Mouse (Mus musculus) neutrophil, adult 83 days (primary cell): ENCODE results near the gene Akirin1. TPM values are rescaled to one million over a fixed set of nuclear protein-coding genes. Genes with fewer than 3 reads are reported as not detected.

Source experiments
- total RNA-seq, 2 experiments: library from RNA; stranded (reverse); gene quantifications; one replicate each; pipeline ENCODE4 v1.2.4; 2023

Gene Akirin1
- 10 to 100 TPM; 39.6 to 51.4 TPM for total RNA-seq

GRCm38 (mm10) chr4:123750152-123750651 lies at the start of gene Akirin1:
Gene Akirin1 (minus strand): TSS chr4:123750345.

DNA sequence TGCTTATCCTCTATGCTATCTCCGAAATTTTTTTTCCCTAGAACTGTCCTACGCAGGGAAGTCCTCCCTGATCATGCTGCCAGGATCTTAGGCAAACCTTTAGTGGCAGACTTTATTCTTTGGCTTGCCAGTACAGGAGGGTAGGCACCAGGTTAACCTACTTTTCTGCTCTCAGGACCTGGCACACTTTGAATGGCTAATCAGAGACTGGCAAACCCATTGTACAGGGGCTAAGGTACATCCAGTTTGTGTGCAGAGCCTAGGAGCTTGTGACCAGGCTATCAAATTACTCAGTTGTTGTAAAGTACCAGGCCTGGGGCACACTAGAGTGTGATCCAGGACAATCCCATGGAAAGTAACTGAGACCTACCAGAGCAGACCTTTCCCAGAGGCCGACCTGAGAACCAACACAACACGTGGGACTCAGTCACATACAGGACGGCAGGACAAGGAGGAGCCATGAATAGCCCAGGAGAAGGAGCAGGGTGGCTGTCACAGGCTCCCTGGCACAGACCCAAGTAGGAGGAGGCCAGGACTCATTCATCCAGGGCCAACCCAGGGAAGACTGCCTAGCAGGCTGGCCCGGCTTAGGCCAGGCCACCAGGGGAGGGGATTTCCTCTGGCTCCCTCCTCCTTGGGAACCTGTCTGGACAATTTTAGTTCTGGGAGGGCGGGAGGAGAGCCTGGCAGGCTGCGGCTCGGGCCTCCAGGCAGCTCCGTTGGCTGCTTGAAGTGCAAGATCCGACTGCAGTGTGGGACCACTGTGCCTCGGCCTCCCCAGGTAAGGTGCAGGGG lies 37.2 kb upstream of the Akirin1 start, which contains the start of gene Rhbdl2:
TSS of gene Rhbdl2 (plus strand) at position 684 of the 795 bp plus-strand sequence.

GRCm38 (mm10) chr4:123717574-123718433 lies 32.3 kb downstream of the Akirin1 start, which contains the start of gene Ndufs5:
Gene Ndufs5 (minus strand): TSS chr4:123718202.

Other genes with a start within 250 kb of the Akirin1 start
- gene Macf1, start 66.0 kb downstream of the Akirin1 start, total RNA-seq = 100 to 1,000 TPM; 153 to 184 TPM
- 10 to 100 TPM; 35.9 to 44.7 TPM for gene Ndufs5, start 32.1 kb downstream of the Akirin1 start, total RNA-seq
- not detected for gene Rhbdl2, start 37.5 kb upstream of the Akirin1 start, total RNA-seq
- not detected for gene 4933427I04Rik, start 109.3 kb upstream of the Akirin1 start, total RNA-seq
- gene Mycbp, start 154.5 kb upstream of the Akirin1 start, total RNA-seq = 10 to 100 TPM; 11.8 to 14.2 TPM
- 10 to 100 TPM; 46.7 to 48.0 TPM for gene Rragc, start 167.1 kb upstream of the Akirin1 start, total RNA-seq
- gene 4930535I16Rik, start 167.7 kb upstream of the Akirin1 start, total RNA-seq = not detected